Mouse (Mus musculus) urinary bladder, postnatal 4 days (tissue): ENCODE measurements around the gene Cd96.
"Not testable (repeated sequence)": the region's sequence is repeated elsewhere in the genome, so short reads cannot be mapped to it uniquely, and the experiment has no call there.

ENCODE experiments used
- DNase-seq, 2 experiments: peaks; one replicate each; pipeline ENCODE4 v3.0.0; 2021 to 2022; ENCODE audit warnings: low spot score in 2 of 2

Cd96 gene

GRCm38 (mm10) chr16:46120020-46120419 lies at the start of gene Cd96:
TSS of gene Cd96 (minus strand) at chr16:46120251.
- DNase-seq, result no peak

DNA sequence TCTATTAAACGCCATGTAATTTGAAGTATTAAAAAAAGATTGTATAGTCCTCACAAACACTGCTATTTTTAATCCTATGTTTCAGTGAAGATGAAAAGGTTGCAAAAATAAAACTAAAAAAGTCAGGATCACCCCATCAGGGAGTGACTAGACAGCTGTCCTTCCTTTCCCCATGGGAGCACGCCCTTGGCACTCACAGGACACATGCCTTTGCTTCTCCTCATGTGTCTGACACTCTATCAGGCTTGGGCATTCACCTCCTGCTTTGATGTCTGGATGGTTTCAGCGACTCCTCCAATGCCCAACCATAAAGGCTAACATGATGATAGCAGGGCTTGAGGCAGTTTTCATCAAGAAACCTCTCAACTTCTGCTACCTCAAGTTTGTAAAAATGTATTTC lies 46.9 kb upstream of the Cd96 start:
- no peak for DNase-seq

GRCm38 (mm10) chr16:46165305-46165704 lies 45.3 kb upstream of the Cd96 start:
- no peak for DNase-seq

GRCm38 (mm10) chr16:46154832-46155231 lies 34.8 kb upstream of the Cd96 start, which contains the start of gene Gm4737:
TSS of gene Gm4737 (minus strand) at chr16:46155077.
- not testable (repeated sequence) for DNase-seq

DNA sequence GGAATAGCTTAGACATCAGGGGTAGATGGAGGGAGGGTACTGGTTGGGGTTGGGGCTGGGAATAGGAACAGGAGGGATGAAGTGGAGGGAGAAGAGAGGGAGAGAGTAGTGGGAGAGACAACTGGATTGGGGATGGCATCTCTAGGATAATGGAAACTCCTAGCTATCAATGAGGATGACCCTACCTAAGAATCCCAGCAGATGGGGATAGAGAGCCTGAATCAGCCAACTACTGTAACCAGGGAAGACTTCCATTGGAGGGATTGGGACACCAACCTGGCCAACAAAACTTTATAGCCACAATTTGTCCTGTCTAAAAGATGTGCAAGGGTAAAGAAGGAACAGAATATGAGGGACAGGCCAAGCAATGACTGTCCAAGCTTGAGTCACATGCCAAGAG lies 31.1 kb upstream of the Cd96 start:
- DNase-seq, result no peak

DNA sequence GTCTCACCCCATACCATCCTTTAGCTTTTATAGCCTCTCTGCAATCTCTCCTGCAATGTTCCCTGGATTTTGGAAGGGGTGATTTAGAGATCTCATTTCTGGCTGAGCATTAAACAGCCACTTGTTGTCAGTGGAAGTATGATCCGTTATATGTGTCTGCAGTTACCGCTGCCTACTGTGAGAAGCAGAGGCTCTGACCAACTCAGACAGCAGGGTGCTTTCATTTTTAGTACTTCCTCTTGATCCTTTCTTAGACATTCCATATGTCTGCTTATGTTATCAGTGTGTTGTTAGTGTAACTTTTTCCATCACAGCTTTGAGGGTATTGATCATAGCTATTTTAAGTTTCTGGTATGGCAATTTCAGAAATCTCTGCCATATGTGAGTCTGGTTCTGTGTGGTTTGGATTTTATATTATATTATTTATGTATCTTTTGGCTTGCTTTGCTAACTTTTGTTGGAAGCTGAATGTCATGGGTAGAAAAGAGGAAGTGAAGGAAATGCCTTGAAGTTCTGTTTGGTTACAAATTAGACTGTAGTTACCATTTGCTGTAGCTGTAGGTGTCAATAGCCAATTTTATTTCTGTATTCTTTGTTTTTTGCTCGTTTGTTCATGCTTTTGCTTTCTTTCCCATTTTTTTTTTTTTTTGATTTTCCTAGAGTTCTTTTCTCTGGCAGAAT lies 28.8 kb upstream of the Cd96 start:
- DNase-seq, result no peak

GRCm38 (mm10) chr16:46146962-46147361 lies 26.9 kb upstream of the Cd96 start:
- no peak for DNase-seq

GRCm38 (mm10) chr16:46122238-46122637 lies 2.2 kb upstream of the Cd96 start:
- no peak for DNase-seq

- DNase-seq, result no peak
Measured at GRCm38 (mm10) chr16:46121420-46121819, 1.4 kb upstream of the Cd96 start.

DNA sequence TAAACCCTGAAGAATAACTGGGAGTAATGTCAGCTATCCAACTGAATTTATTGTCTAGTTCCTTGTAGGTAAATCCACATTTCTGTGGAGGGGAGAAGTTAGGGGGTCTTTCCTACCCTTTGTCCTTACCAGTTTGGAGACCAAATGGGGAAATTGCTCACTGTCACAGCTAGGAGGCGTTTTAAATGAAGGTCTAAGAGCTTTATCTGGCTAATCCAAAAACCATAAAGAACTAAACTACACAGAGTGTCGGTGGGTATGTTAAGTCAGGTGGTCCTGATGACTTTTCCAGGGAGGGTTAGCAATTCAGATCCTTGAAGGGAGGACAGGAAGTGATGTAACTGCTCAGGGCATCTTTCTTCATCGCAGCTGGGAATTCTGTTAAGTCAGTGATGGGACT lies 556 bp upstream of the Cd96 start:
- DNase-seq, result no peak

- no peak for DNase-seq
Measured at GRCm38 (mm10) chr16:46117645-46118044, 2.4 kb downstream of the Cd96 start.

- DNase-seq, result no peak
Measured at GRCm38 (mm10) chr16:46114727-46115126, 5.3 kb downstream of the Cd96 start.

DNA sequence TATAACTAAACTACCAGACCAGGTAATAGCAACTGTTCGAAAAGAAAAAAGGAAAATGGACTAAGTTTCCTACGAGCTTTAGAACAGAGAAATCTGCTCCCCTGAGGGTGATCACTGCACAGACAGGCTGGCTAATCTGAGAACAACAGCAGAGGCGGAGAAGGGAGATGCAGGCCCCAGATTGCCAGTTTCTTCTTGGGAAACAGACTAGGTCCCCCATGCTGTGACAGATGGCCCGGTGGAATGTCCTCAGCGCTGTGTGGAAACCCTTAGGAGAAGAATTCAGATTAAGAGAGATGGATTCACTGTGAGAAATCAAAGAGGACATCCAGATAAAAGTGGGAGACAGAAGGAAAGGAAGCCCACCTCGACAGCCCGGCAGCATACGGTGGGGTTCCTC lies 10.5 kb downstream of the Cd96 start:
- DNase-seq, result no peak

DNA sequence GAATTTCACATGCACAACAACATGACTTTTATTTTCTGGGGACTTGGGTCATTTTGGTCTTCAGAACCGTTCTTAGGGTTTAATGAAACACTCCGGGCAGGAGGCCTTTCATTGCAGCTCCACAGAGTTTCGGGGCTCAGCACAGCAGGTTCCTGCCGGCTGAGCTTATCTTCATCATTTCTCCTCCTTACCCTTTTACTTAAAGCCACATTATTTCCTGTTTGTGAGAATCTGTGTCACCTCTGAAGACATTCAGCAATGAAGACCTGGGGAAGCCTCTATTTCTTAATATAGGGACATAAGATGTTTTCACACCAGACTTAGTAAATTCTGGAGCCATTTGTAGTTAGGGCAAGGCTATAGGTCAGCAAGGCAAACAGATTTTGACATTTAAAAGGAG lies 12.6 kb downstream of the Cd96 start:
- no peak for DNase-seq

DNA sequence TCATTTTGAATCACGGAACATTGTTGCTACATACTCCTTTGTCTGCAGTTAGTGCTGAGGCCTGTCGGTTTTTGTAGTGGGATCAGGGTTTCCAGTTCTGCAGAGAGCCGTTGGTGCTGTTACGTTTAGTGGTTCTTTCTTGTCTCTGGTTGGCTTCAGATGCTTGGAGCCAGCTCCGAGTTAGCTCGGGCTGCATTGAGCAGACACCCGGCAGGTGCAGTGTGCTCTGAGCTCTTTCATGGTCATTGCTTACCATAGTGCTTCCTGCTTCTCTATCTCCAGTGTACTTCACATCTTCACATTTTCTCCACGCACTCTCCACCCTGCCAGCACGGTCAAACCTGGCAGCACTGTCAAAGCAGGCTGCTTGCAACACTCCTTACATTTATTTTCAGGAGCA lies 15.6 kb downstream of the Cd96 start:
- DNase-seq, result no peak

GRCm38 (mm10) chr16:46101748-46102147 lies 18.3 kb downstream of the Cd96 start:
- DNase-seq, result no peak

- DNase-seq, result no peak
Measured at GRCm38 (mm10) chr16:46100286-46100685, 19.8 kb downstream of the Cd96 start.

GRCm38 (mm10) chr16:46097421-46097820 lies 22.6 kb downstream of the Cd96 start:
- DNase-seq, result peak in 1 of 2 experiments; percentile 26

DNA sequence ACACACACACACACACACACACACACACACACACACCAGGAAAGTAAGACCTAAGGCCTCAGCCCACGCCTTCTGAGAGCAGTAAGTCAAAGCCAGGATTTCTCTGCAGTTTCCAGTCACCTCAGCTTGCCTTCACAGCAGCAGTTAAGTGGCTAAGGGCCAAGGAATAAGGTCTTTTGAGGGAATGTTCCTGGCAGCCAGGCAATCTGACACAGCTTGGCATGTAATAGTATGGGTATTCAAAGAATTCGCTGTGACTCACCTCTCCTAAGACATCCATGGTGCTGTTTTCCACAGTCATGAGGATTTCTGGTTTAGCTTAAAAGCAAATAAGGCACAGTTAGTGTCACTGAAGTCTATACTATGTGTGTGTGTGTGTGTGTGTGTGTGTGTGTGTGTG lies 25.6 kb downstream of the Cd96 start:
- DNase-seq, result peak in 1 of 2 experiments; percentile 23

DNA sequence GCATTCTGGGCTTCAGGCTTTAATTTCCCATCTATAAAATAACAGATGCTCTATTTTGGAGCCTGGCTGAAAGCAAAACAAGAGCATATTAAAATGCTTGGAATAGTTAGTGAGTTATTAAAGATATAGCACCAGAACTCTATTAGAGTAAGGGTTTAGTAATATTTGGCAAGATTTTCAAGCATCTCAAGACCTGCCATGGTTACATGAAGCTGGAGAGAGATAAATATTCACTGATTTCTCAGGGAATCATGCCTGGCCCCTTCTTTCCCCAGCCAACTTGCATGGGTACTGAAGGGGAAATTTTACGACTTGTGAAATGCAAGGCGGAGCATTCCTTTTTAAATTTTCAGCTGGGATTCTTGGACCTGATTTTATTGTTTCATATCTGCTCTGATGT lies 27.1 kb downstream of the Cd96 start:
- DNase-seq, result no peak

GRCm38 (mm10) chr16:46086874-46087473 lies 33.1 kb downstream of the Cd96 start:
- DNase-seq, result no peak

DNA sequence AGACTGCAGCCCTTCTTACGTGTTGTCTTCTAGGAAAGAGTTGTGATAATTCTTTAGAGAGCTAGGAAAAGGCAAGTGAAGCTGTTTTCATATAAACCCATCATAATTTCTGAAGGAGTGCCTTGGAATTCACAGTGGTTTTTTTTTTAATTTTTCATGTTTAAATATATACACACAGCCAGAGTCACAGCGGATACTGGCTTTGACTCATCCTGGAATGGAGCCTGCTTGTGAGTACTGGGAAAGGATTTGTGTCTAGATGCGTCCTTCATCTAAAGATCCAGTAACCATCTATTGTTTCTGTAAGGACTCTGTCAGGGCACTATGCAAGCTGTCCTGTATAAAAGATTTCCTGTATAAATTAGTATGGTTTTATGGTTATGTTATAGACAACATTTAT lies 52.1 kb downstream of the Cd96 start:
- DNase-seq, result no peak

- DNase-seq, result no peak
Measured at GRCm38 (mm10) chr16:46063278-46063677, 56.8 kb downstream of the Cd96 start.

GRCm38 (mm10) chr16:46046906-46047305 lies 73.1 kb downstream of the Cd96 start:
- no peak for DNase-seq
